Mouse (Mus musculus) spleen, postnatal 4 days (tissue): ENCODE results near the gene Plekho1.
"Not testable (repeated sequence)": the region's sequence is repeated elsewhere in the genome, so short reads cannot be mapped to it uniquely, and the experiment has no call there.

ENCODE experiments used
- DNase-seq, 2 experiments: peaks; one replicate each; pipeline ENCODE4 v3.0.0; 2022; ENCODE audit warnings: low spot score in 2 of 2

Plekho1 gene

GRCm38 (mm10) chr3:95995802-95996428 is at the start of gene Plekho1:
Gene Plekho1 (minus strand): TSS chr3:95996001.
- peak; percentile 72 to 87 for DNase-seq

- not testable (repeated sequence) for DNase-seq
Measured at GRCm38 (mm10) chr3:96044559-96044958, 48.8 kb upstream of the Plekho1 start.

GRCm38 (mm10) chr3:96043104-96043503 is 47.3 kb upstream of the Plekho1 start:
- no peak for DNase-seq

- DNase-seq: no peak
Measured at GRCm38 (mm10) chr3:96041079-96041478, 45.3 kb upstream of the Plekho1 start.

- DNase-seq: no peak
Measured at GRCm38 (mm10) chr3:96040663-96041006, 44.8 kb upstream of the Plekho1 start.

GRCm38 (mm10) chr3:96039857-96040662 is 44.3 kb upstream of the Plekho1 start:
- no peak for DNase-seq

- no peak for DNase-seq
Measured at GRCm38 (mm10) chr3:96038851-96039250, 43.0 kb upstream of the Plekho1 start.

- no peak for DNase-seq
Measured at GRCm38 (mm10) chr3:96038156-96038555, 42.4 kb upstream of the Plekho1 start.

- DNase-seq: no peak
Measured at GRCm38 (mm10) chr3:96036796-96037195, 41.0 kb upstream of the Plekho1 start.

- DNase-seq: no peak
Measured at GRCm38 (mm10) chr3:96033046-96033445, 37.2 kb upstream of the Plekho1 start.

GRCm38 (mm10) chr3:96032652-96033017 is 36.8 kb upstream of the Plekho1 start:
- no peak for DNase-seq

GRCm38 (mm10) chr3:96031991-96032651 is 36.3 kb upstream of the Plekho1 start:
- DNase-seq: no peak

GRCm38 (mm10) chr3:96029766-96030165 is 34.0 kb upstream of the Plekho1 start:
- DNase-seq: no peak

GRCm38 (mm10) chr3:96029336-96029735 is 33.5 kb upstream of the Plekho1 start:
- DNase-seq: no peak

- DNase-seq: no peak
Measured at GRCm38 (mm10) chr3:96027875-96028274, 32.1 kb upstream of the Plekho1 start.

GRCm38 (mm10) chr3:96027145-96027544 is 31.3 kb upstream of the Plekho1 start:
- no peak for DNase-seq

GRCm38 (mm10) chr3:96021421-96022128 is 25.8 kb upstream of the Plekho1 start:
- DNase-seq: no peak

- DNase-seq: no peak
Measured at GRCm38 (mm10) chr3:96020735-96021134, 24.9 kb upstream of the Plekho1 start.

GRCm38 (mm10) chr3:96017461-96017860 is 21.7 kb upstream of the Plekho1 start:
- DNase-seq: no peak

- no peak for DNase-seq
Measured at GRCm38 (mm10) chr3:96016257-96016889, 20.6 kb upstream of the Plekho1 start.

GRCm38 (mm10) chr3:96015681-96016080 is 19.9 kb upstream of the Plekho1 start:
- DNase-seq: no peak

- DNase-seq: no peak
Measured at GRCm38 (mm10) chr3:96012805-96013204, 17.0 kb upstream of the Plekho1 start.
